Mouse (Mus musculus): ENCODE data around the gene B3gnt3.

DNA sequence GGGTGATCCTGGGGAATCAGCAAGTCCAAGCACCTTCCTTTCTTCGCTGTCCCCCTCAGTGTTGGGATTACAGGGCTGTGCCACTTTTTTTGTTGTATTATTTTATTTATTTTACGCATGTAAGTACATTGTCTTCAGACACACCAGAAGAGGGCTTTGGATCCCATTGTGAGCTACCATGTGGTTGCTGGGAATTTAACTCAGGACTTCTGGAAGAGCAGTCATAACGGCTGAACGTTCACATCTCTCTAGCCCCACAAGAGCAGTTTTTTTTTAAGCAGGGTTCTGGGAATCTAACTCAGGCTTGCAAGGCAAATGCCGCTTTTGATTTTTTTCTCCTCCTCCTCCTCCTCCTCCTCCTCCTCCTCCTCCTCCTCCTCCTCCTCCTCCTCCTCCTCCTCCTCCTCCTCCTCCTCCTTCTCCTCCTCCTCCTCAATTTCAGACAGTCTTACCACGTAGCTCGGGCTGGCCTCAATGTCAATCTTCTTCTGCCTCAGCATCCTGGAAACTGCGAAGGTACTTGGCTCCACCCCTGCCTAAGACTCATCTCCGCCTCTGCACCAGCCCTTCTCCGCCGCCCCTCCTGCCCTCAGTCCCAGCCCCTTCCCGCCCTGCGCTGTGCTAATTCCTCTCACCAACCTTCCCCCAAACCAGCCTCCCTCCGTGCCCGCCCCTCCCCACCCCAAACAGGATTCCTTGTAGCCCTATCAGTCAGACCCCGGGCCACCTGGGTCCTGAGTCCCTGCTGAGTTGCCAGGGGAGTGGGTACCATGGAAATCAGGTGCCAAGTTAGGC is 27.4 kb upstream of the B3gnt3 start:
- TF ChIP-seq CTCF (IDR thresholded peaks at IDR 0.05) (no peak), POLR2A (IDR thresholded peaks at IDR 0.05; ENCODE audit: insufficient read depth, low read depth, low read length) (no peak)

All from heart, adult 2 months (tissue).